Mouse (Mus musculus): ENCODE measurements around the gene Clptm1. TPM values are rescaled to one million over a fixed set of nuclear protein-coding genes. Genes with fewer than 3 reads are reported as not detected.

The Clptm1 gene
- polyA plus RNA-seq, 1 experiment from 2014 or later: 99.9 TPM

DNA sequence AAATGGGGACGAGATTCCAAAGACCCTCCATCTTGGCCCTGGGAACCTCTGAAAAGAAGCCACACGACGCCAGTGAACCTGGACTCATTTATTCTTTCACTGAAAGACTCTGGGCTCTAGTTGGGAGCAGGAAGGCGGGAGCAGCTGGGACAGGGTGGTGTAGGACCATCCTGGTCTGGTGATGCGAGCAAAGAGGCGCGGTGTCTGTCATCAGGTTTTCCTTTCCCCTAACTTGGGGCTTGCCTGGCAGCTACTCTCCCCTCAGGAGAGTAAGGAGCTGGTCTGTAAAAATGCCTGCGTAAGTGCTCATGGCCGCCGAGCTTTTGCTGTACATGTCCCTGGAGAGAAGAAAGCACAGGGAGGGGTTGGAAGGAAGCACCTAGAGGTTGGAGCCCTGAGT, 6.7 kb upstream of the Clptm1 start:
- no peaks in the 10 kb centered on the region for H3K27me3 ChIP-seq (ENCODE audit: insufficient read depth, poor library complexity, severe bottlenecking)
- peaks cover 6% of the 10 kb centered on the region for H3K4me1 ChIP-seq (replicated peaks)
- no peak overlapping the region for H3K27ac ChIP-seq
- H3K36me3 ChIP-seq: no peaks in the 10 kb centered on the region
- no peaks in the 10 kb centered on the region for H3K9me3 ChIP-seq
- H3K4me3 ChIP-seq: no peak overlapping the region
- DNase-seq (ENCODE audit: low spot score): no peak
- 76% methylated on average over 10 of the region's 10 CpGs for WGBS

DNA sequence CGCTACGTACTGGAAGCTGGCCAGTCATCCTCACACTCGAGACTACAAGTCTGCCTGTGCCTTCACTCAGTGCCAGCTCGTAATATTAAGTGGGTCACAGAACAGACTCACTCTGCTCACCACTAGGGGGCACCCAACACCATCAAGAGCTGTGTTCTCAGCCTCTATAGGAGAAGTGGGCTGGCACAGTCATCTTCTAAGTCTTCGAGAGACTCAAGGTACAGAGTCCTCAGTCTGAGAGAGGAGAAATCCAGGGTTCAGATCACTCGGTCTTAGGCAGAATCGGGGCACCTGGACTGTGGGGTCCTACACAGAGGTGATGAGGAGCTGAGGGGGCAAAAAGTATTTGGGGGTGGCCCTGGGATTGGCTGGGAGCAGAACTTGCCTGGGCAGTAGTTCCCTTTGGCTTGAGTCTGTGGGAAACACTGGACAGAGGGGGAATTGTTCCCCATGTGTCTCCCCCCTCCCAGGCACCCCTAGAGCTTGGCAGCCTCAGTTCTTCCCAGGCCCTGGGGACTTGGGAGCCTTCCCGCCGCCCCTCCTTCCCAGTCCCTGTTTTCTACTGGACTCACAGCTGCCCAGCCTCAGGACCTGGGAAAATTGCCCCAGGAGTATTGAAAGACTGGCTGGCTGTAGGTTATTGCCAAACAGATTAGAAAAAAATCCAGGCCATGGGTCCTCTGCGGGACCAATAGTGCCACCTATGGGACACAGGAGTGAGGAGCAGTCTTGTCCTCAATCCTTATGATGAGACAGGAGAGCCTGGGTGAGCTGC, 4.3 kb upstream of the Clptm1 start:
- H3K27me3 ChIP-seq (ENCODE audit: insufficient read depth, poor library complexity, severe bottlenecking): no peaks in the 10 kb centered on the region
- peaks cover 17% of the 10 kb centered on the region for H3K4me1 ChIP-seq (replicated peaks)
- H3K4me3 ChIP-seq: peak overlapping the region; percentile 20; the same call in 1 of the 2 replicates
- 10% methylated on average over 10 of the region's 10 CpGs for WGBS
- H3K27ac ChIP-seq: peak overlapping the region; percentile 73
- H3K9me3 ChIP-seq: no peaks in the 10 kb centered on the region
- no peaks in the 10 kb centered on the region for H3K36me3 ChIP-seq
- DNase-seq (ENCODE audit: low spot score): peak; percentile 89

DNA sequence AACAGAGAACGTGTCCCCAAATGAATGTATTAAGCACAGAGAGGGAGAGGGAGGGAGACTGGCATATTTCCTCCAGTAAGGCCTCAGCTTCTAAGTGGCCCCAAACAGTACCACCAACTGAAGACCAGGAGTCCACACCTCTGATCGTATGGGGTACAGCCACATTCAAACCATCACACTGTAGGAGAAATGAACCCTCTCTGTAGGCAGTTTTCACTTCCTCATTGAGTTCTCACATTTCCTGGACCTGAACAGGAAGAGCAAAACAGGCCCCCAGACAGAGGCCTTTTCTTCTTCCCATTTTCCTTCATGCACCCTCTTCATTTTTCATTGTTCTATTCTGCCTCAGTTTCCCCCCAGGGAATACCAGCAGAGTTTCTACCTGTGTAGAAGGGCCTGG, 2.6 kb upstream of the Clptm1 start:
- no peak for DNase-seq (ENCODE audit: low spot score)
- WGBS: 81% methylated on average over 2 of the region's 2 CpGs
- Histone ChIP-seq H3K36me3 (peaks cover 6% of the 10 kb centered on the region), H3K9me3 (no peaks in the 10 kb centered on the region), H3K4me1 (replicated peaks) (peaks cover 31% of the 10 kb centered on the region), H3K27ac (no peak overlapping the region), H3K27me3 (ENCODE audit: insufficient read depth, poor library complexity, severe bottlenecking) (no peaks in the 10 kb centered on the region), H3K4me3 (no peak overlapping the region)

- H3K4me3 ChIP-seq: no peak overlapping the region
- no peaks in the 10 kb centered on the region for H3K27me3 ChIP-seq (ENCODE audit: insufficient read depth, poor library complexity, severe bottlenecking)
- peaks cover 13% of the 10 kb centered on the region for H3K36me3 ChIP-seq
- WGBS: 66% methylated on average over 3 of the region's 3 CpGs
- no peak overlapping the region for H3K27ac ChIP-seq
- H3K4me1 ChIP-seq (replicated peaks): peaks cover 31% of the 10 kb centered on the region
- no peak for DNase-seq (ENCODE audit: low spot score)
- no peaks in the 10 kb centered on the region for H3K9me3 ChIP-seq
Measured at GRCm38 (mm10) chr7:19666750-19667149, 1.9 kb upstream of the Clptm1 start.

DNA sequence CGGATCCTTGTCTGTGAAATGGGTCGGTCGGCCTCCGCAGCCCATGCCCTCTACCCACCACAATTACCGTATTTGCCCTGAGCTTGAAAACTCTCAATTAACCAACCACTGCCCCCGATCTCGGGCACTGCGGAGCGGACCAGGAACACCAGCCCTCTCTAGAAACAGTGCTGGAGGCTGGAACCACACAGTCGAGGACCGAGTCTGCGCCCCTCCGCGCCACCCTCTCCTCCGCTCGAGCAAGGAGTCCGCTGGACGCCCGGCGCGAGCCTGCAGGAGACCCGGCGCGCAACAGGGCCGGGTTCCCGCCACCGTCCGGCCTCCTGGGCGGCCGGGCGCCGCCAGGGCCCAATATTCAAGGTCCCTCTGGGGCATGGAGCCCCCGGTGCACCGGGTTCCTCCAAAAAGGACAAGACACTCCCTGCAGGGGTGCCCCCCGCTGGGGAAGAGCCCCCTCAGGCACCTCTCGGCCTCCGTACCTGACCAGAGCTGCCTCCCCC, 328 bp downstream of the Clptm1 start:
- no peaks in the 10 kb centered on the region for H3K27me3 ChIP-seq (ENCODE audit: insufficient read depth, poor library complexity, severe bottlenecking)
- no peaks in the 10 kb centered on the region for H3K9me3 ChIP-seq
- WGBS: 2% methylated on average over 37 of the region's 37 CpGs
- DNase-seq (ENCODE audit: low spot score): no peak
- peak overlapping the region; percentile 84 for H3K4me3 ChIP-seq
- H3K4me1 ChIP-seq (replicated peaks): peaks cover 31% of the 10 kb centered on the region
- peak overlapping the region; percentile 95 for H3K27ac ChIP-seq
- H3K36me3 ChIP-seq: peaks cover 34% of the 10 kb centered on the region

DNA sequence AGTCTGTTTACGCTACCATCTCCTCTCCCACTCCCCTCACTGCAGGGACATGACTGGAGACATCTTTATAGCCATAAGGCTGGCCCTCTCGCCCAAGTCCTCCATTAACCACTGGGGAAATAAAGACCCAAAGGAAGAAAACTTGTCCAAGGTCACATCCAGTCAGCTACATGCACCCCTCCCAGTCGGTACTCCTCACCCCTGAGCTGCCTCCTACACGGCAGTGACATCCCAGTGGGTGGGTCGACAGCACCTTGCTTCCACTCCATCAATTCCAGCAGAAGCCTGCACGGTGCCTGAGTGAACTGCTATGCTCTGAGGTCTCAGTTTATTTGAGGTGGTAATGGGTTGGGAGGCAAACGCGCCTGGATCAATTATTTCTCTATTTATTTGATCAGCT, 893 bp downstream of the Clptm1 start:
- peak overlapping the region; percentile 84 for H3K4me3 ChIP-seq
- H3K36me3 ChIP-seq: peaks cover 36% of the 10 kb centered on the region
- WGBS: 22% methylated on average over 8 of the region's 8 CpGs
- DNase-seq (ENCODE audit: low spot score): no peak
- H3K4me1 ChIP-seq (replicated peaks): peaks cover 26% of the 10 kb centered on the region
- peak overlapping the region; percentile 95 for H3K27ac ChIP-seq
- no peaks in the 10 kb centered on the region for H3K27me3 ChIP-seq (ENCODE audit: insufficient read depth, poor library complexity, severe bottlenecking)
- no peaks in the 10 kb centered on the region for H3K9me3 ChIP-seq

DNA sequence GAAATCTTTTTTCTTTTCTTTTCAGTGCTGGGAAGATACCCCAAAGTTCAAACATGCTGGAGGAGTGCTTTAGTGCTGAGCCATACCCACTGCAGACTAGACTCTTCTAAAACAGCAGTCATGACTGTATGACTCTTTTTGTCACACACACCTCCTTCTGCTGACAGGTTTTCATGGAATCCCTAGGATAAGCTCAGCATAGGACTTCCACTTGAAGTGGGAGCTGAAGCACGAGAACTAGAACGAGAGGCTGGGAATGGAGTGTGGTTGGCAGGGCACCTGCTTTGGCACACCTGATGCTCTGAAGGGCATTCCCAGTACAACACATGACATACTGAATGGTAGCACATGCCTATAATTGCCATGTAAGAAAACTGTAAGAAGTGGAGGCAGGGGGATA, 12.2 kb downstream of the Clptm1 start:
- DNase-seq (ENCODE audit: low spot score): no peak
- no peak overlapping the region for H3K27ac ChIP-seq
- peaks cover 93% of the 10 kb centered on the region for H3K36me3 ChIP-seq
- H3K27me3 ChIP-seq (ENCODE audit: insufficient read depth, poor library complexity, severe bottlenecking): no peaks in the 10 kb centered on the region
- no peaks in the 10 kb centered on the region for H3K9me3 ChIP-seq
- H3K4me1 ChIP-seq (replicated peaks): no peaks in the 10 kb centered on the region
- no peak overlapping the region for H3K4me3 ChIP-seq
- WGBS: 96% methylated on average over 2 of the region's 2 CpGs

DNA sequence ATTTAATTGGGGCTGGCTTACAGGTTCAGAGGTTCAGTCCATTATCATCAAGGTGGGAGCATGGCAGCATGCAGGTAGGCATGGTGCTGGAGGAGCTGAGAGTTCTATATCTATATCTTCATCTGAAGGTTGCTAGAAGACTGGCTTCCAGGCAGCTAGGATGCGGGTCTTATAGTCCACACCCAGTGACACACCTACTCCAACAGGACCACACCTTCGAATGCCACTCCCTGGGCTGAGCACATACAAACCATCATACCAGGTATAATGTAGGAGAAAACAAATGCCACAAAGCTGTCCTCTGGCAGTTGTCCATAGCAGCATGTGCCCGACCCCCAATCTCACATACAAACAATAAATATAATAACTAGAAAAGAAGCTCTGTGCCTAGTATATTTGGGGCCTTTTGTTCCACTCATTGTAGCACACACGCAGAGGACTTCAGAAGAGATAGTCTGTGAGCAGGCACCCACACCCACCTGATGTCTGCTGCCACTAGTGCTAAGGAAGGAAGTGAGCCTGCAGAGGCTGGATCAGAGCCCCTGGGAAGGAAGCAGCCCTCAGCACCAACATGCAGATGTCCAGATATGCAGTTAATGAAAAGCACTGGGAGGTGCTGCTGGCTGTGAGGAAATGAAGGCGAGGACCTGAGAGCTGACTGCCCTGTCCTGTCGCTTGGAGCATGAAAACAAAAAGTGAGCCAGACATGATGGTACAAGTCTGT, 13.6 kb downstream of the Clptm1 start:
- no peaks in the 10 kb centered on the region for H3K4me1 ChIP-seq (replicated peaks)
- no peak overlapping the region for H3K4me3 ChIP-seq
- H3K27me3 ChIP-seq (ENCODE audit: insufficient read depth, poor library complexity, severe bottlenecking): no peaks in the 10 kb centered on the region
- DNase-seq (ENCODE audit: low spot score): no peak
- peaks cover 96% of the 10 kb centered on the region for H3K36me3 ChIP-seq
- WGBS: 91% methylated on average over 6 of the region's 6 CpGs
- no peaks in the 10 kb centered on the region for H3K9me3 ChIP-seq
- H3K27ac ChIP-seq: no peak overlapping the region

DNA sequence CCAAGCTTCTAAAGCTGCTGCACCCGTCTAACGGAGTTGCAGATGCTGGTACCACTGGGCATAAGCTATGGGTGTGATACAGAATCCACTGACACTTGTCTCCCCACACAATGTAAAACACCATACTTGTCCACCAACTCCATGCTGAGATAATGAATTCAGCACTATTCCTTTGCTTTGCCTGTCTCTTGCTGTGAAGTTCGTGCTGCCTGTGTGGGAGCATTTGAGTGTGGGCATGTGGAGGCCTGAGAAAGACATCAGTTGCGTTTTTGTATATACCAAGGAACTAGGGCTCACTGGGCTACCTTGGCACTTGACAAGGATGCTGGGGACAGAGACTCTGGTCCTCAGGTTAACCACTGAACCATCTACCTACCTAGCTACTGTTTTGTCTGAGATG, 23.6 kb downstream of the Clptm1 start:
- H3K36me3 ChIP-seq: peaks cover 100% of the 10 kb centered on the region
- no peaks in the 10 kb centered on the region for H3K27me3 ChIP-seq (ENCODE audit: insufficient read depth, poor library complexity, severe bottlenecking)
- H3K4me3 ChIP-seq: no peak overlapping the region
- H3K27ac ChIP-seq: no peak overlapping the region
- H3K9me3 ChIP-seq: no peaks in the 10 kb centered on the region
- H3K4me1 ChIP-seq (replicated peaks): no peaks in the 10 kb centered on the region
- DNase-seq (ENCODE audit: low spot score): no peak
- 91% methylated on average over 4 of the region's 4 CpGs for WGBS

DNA sequence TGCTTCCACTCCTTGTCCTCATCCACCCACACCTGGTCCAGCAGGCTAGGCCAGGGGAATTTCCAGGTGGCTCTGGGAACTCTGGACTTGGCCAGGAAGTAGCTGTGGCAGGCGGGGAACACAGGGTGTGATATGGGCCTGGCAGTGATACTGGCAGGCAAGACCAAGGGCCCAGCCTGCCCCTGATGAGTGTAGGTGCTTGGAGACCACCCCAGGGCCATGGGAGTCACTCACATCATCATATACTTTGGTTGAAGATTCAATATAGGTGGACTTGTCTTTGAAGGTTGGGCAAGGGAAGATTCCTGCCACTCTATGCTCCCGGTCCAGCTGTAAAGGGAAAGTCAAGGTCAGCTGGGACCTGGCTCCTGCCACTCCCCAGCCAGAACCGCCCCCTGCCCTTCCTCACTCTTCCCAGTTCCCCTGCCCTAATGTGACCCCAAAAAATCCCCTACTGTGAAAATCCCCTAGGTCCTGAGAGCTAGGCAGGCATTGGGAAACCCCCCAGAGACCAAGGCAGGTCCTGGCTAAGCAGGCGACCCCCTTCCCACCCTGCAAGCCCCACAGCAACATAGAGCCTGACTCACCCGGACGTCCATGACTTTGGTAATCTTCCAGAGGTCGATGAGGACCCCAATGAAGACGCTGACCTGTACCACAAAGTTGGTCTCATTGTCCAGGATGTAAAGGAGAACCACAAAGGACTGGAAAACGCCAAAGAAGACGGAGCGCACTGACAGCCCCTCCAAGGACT, 29.6 kb downstream of the Clptm1 start:
- Histone ChIP-seq H3K4me3 (no peak overlapping the region), H3K27ac (no peak overlapping the region), H3K36me3 (peaks cover 86% of the 10 kb centered on the region), H3K9me3 (no peaks in the 10 kb centered on the region), H3K4me1 (replicated peaks) (no peaks in the 10 kb centered on the region), H3K27me3 (ENCODE audit: insufficient read depth, poor library complexity, severe bottlenecking) (no peaks in the 10 kb centered on the region)
- 91% methylated on average over 11 of the region's 11 CpGs for WGBS
- DNase-seq (ENCODE audit: low spot score): no peak

GRCm38 (mm10) chr7:19634591-19634990, 30.2 kb downstream of the Clptm1 start:
- 95% methylated on average over 2 of the region's 2 CpGs for WGBS
- H3K27ac ChIP-seq: no peak overlapping the region
- no peak for DNase-seq (ENCODE audit: low spot score)
- H3K9me3 ChIP-seq: no peaks in the 10 kb centered on the region
- H3K4me1 ChIP-seq (replicated peaks): peaks cover 3% of the 10 kb centered on the region; the same call in 1 of the 2 replicates
- no peak overlapping the region for H3K4me3 ChIP-seq
- H3K27me3 ChIP-seq (ENCODE audit: insufficient read depth, poor library complexity, severe bottlenecking): no peaks in the 10 kb centered on the region
- peaks cover 80% of the 10 kb centered on the region for H3K36me3 ChIP-seq

- Histone ChIP-seq H3K9me3 (no peaks in the 10 kb centered on the region), H3K36me3 (peaks cover 72% of the 10 kb centered on the region), H3K27ac (no peak overlapping the region), H3K4me3 (no peak overlapping the region), H3K27me3 (ENCODE audit: insufficient read depth, poor library complexity, severe bottlenecking) (no peaks in the 10 kb centered on the region), H3K4me1 (replicated peaks) (peaks cover 10% of the 10 kb centered on the region; the same call in 1 of the 2 replicates)
- no peak for DNase-seq (ENCODE audit: low spot score)
- 96% methylated on average over 15 of the region's 15 CpGs for WGBS
Measured at GRCm38 (mm10) chr7:19633855-19634254, 31.0 kb downstream of the Clptm1 start.
